Mouse (Mus musculus) kidney, adult 2 months (tissue): ENCODE measurements around the gene Mapk8.

ENCODE experiments used
- CTCF ChIP-seq: fragments of 200-500 bp; conservative IDR thresholded peaks from 2 replicates; pipeline ENCODE4 v1.5.1; 2011; ENCODE audit warnings: low read depth, mild to moderate bottlenecking, control low read depth, low read length, moderate library complexity, mixed read lengths; ENCODE audit not compliant: insufficient read depth, insufficient read length
- POLR2A ChIP-seq: fragments of 200-500 bp; IDR thresholded peaks from one replicate; pipeline ENCODE4 v1.6.1; 2011; ENCODE audit warnings: low read depth, low read length, control low read depth

DNA sequence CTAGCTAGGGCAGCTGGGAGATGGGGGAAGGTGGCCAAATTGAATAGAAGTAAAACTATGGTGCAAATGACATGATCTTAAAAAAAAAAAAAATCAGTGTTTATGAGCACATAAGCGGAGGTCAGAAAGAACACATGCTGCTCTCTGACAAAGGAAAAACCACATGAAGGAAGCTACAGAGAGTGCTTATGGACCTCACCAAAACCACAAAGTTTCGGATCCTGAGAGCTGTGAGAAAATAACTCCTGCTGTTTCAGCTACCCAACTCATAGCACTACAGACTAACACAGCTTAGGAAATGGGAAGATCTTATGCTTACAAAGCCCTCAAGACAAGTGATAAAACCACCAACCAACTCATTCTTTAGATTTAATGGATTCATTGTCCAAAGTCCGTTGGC, 46.9 kb downstream of the Mapk8 start:
- no peak for TF ChIP-seq CTCF
- no peak for TF ChIP-seq POLR2A
